Mouse (Mus musculus): ENCODE results near the gene Rad18. TPM values are rescaled to one million over a fixed set of nuclear protein-coding genes. Genes with fewer than 3 reads are reported as not detected.

Rad18 gene
- polyA plus RNA-seq, 1 experiment from 2014 or later: 13.7 TPM

- no peak overlapping the region for H3K4me2 ChIP-seq
- no peak overlapping the region for H3K27ac ChIP-seq (replicated peaks)
- no peak overlapping the region for H3K4me3 ChIP-seq
- no peaks in the 10 kb centered on the region for H3K9me3 ChIP-seq
- no peaks in the 10 kb centered on the region for H3K36me3 ChIP-seq
- WGBS: 81% methylated on average over 3 of the region's 3 CpGs
- H3K27me3 ChIP-seq: no peaks in the 10 kb centered on the region
- no peak overlapping the region for H3K9ac ChIP-seq
- no peaks in the 10 kb centered on the region for H3K4me1 ChIP-seq (replicated peaks)
- ATAC-seq (ENCODE audit: low read depth): no peak
These were observed 121.9 kb downstream of the Rad18 start for GRCm38 (mm10) chr6:112574558-112574957.

GRCm38 (mm10) chr6:112570413-112570812 lies 126.1 kb downstream of the Rad18 start:
- no peaks in the 10 kb centered on the region for H3K4me1 ChIP-seq (replicated peaks)

More at GRCm38 (mm10) chr6:112570413-112570812, 126.1 kb downstream of the Rad18 start:
- Histone ChIP-seq H3K36me3 (no peaks in the 10 kb centered on the region), H3K4me3 (no peak overlapping the region), H3K27ac (replicated peaks) (no peak overlapping the region), H3K9me3 (no peaks in the 10 kb centered on the region), H3K4me2 (no peak overlapping the region), H3K9ac (no peak overlapping the region), H3K27me3 (no peaks in the 10 kb centered on the region)
- 54% methylated on average over 1 of the region's 1 CpGs for WGBS
- no peak for ATAC-seq (ENCODE audit: low read depth)

Other genes starting within 250 kb of the Rad18 start
- gene Cav3, start 237.2 kb downstream of the Rad18 start, polyA plus RNA-seq (2015; fragmentation: Nextera tagmentation; extraction: Ambion mirVana): 0.50 and 1.1 TPM in 2 replicates
- gene Oxtr, start 206.7 kb downstream of the Rad18 start, polyA plus RNA-seq (2015; fragmentation: Nextera tagmentation; extraction: Ambion mirVana): 0.63 and 1.4 TPM in 2 replicates